Mouse (Mus musculus) layer of hippocampus, adult 18-20 months (tissue): Measurements from ENCODE around the gene Cd22. TPM values are rescaled to one million over a fixed set of nuclear protein-coding genes. Genes with fewer than 3 reads are reported as not detected.
A peak's percentile ranks its signal among the peaks of the same experiment; 100 is the strongest.
"Not testable (repeated sequence)": the region's sequence is repeated elsewhere in the genome, so short reads cannot be mapped to it uniquely, and the experiment has no call there.

Experiments
- DNase-seq, 2 experiments: peaks; one replicate each; pipeline ENCODE4 v3.0.0; 2022; ENCODE audit warnings: low spot score in 2 of 2
- total RNA-seq, 2 experiments: library from RNA; stranded (reverse); gene quantifications; 2 replicates each; pipeline ENCODE4 v1.2.3; 2021

Gene Cd22
- total RNA-seq, 2 experiments from 2014 or later: not detected

DNA sequence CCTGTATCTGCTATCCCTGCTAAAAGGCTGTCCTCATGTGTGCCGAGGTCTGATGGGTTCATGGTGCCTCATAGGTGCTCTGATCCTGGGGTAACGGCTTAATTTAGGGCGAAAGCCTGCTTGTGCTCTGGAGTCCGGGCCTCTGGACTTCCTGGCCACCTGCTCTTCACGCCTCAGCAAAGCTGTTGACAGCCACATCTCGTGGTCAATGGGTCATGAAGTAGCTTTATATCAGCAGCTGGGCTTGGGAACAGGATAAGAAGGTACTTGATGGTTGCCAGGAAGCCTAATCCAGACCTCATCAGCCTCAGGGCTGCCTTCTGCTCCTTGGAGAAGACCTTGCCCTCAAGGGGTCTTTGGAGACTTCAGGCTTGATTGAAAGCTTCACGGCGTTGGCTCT, 16.8 kb downstream of the Cd22 start:
- no peak for DNase-seq

DNA sequence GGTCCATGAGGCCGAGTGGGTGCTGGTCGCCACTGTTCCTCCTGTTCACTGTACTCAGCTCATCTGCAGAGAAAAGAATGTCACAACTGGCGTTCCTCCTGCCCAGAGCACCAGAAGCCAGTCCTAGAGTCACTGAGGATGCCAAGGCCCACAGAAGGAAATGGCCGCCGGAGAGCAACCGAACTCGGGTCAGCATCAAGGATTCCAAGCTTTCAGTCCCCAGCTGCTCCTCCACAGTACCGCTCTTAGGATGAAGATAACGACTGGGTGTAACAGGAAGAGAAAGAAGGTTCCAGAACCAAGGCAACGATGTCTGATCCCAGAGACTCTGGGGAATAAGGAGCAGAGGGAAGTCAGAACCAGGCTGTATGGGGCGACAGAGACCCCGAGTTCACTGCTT, 18.7 kb downstream of the Cd22 start, which contains the start of gene Ffar1:
Ffar1 (minus strand) TSS at position 101 of the 400 bp plus-strand sequence.
- no peak for DNase-seq

DNA sequence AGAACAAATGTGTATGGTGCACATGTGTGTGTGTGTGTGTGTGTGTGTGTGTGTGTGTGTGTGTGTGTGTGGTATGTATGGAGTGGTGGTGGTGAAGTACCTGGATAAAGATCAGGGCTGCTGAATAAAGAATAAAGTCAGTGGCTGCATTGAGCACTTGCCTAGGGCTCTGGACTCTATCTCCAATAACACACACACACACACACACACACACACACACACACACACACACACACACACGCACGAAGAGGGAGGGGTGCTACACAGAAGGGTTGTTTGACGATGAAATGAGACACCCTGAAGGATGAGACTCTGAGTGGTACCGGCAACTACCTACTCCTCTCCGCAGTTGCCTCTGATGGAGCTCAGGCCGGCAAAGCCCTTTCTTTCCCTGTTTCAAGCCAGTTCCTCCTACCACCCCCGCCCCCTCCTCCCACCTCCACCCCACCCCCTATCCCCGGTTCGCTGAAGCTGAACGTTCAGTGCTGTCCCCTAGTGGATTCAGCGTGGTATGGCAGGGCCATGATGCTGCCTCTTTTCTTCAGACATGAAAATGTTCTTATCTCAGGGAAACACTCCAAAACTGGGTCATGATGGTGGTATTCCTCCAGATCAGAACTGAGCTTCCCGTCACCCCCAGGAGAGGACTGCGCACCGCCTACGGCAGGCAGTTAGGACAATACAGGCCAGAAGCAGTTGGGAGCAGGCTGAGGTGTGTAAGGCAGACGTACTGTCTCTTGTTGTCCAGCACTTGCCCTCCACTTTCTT, 20.3 kb downstream of the Cd22 start:
- peak in 1 of 2 experiments; percentile 63 for DNase-seq

DNA sequence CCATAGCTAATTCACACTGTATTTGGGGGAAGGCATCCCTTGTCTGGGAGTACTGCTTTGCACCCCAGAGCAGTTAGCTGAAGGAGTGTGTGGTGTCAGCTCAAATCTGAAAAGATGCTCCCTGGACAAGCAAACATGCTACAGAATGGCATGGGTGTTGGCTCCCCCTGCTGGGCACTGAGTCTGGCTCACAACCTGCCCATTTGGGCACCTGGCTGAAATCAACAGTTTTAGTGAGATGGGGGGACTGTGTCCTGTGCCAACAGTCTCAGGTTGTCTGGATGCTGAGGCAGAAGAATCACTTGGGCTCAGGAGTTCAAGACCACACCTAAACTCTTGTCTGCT, 20.9 kb downstream of the Cd22 start:
- peak; percentile 54 to 81 for DNase-seq

DNA sequence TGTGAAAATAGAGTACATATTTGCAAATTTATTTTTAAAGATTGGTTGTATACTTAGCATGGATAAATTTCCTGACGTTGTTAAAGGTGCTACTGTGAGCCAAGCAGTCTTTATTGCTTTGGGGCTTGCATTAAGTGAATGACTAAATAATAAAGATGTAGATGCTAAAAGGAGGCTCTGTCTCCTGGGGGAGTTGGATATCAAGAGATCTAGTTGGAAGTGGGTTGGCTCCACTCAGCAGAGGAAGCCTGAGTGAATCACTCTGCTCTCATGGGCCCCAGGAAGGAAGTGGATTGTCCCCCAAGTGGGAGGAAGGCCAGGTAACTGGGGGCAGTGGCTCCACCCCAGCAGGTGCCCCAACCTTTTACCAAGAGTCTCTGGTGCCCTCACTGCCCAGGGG, 22.4 kb downstream of the Cd22 start:
- DNase-seq: no peak

DNA sequence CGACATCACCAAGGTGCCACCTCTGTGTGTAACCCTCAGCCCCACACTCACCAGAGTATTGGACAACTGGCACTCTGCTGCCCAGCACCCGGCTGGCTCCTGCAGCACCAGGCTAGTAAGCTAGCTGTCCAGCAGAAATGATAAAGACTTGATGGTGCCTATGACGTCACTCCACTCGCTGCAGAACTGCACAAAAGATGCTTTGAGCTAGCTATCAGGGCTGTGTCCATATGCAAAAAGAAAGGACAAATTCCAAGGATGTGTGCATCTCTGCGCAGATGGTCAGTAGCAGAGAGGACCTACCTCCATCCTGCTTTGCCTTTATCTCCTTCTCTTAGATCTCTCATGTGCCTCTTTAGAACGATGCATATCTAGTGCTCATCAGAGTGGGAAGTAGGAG, 24.1 kb downstream of the Cd22 start, which contains the start of gene Ffar3:
Ffar3 (minus strand) TSS at position 101 of the 400 bp plus-strand sequence.
- DNase-seq: no peak

DNA sequence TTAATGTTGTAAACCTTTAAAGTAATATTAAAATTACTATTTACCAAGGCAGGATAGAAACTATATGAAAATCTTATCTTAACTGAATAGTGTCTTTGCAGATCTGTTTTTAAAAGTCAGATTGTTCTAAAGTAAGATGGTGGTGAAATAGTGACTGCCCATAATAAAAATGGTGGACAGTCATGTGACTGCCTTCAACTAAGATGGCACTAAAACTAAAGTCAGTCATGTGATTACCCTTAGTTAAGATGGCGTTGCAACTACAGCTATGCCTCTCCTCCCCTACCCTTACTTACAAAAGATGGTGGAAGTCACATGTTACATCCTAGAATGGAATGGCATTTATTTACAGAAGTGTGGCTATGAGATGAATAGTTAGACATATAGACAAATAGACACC, 28.7 kb downstream of the Cd22 start:
- DNase-seq: no peak

DNA sequence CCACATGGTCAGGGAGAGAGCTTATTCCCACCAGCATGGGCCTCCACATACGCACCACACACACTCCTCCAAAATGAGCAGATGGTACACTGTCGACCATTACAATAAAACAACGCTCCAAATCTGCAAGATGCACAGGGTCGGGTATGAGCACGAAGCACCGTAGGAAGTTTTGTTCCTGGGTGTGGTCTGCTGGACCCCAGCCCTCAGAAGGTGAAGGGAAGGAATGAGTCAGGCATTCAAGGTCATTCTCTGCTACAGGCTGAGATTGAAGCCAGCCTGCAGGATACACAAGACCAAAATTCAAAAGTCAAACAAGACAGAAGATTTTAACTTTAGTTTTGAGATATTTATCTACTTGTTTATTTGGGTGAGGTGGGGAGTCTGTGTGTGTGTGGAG, 32.2 kb downstream of the Cd22 start:
- DNase-seq: no peak

DNA sequence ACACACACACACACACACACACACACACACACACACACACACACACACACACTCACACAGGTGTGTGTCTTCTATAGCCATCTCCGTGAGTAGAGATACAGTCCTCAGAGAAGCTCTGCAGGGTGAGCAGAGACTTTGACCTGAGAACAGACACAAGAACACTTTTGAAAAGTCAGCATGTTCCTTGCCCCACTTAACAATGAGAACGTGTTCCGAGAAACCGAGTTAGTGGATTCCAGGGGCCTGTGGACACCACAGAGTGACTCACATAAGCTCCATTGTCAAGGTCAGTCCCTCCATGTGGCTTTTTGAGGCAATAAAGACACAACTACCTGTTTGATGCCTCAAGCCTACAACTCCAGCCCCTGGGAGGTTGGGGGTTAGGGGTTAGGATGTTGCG, 32.8 kb downstream of the Cd22 start:
- no peak for DNase-seq

DNA sequence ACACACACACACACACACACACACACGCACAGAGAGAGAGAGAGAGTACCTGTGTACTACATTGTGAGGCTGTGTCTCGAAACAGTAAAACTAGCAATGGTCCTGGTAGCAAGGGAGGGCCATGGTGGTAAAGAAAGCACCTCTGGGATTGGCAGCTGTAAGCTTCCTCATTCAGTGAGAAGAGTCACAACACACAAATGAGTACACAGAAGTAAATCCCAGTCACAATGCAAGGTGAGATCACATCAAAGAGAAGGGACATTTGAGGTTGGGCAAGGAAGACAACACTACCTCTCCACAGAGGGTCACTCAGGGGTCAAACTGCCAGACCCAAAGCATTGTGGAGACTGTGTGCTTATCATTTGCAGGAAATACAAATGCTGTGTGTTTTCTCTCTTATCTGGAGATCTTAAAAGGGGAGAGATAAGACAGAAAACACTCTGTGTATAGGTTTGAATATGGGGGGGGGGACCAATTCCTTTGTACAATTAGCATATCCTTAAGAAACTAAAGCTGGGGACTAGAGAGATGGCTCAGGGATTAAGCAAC, 33.6 kb downstream of the Cd22 start:
- DNase-seq: no peak

DNA sequence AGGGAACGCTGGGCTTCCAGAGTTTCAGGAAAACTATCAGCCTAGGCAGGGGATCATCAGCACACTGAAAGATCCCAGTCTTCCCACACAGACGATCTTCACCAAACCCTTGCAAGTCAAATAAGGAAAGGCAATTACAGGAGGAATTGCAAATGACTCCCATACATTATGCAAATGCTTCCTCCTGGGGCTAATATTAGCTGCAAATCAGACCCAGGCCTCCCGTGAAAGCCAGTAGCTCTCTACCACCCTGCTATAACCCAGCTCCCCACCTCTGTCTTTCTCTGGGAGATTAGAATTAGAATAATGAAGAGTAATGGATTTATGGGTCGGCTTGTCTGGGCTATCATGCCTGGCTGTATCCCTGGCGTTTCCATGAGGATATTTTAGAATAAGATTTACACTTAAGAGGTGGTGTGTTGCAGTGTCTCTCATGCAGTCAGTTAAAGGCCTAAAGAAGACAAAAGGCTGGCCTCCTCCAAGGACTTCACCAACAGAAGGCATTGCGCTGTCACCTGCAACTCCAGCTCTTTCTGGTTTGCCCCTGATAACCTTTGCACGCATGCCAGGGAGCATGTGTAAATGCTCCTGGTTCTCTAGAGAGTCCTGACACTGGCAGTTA, 35.4 kb downstream of the Cd22 start:
- no peak for DNase-seq

DNA sequence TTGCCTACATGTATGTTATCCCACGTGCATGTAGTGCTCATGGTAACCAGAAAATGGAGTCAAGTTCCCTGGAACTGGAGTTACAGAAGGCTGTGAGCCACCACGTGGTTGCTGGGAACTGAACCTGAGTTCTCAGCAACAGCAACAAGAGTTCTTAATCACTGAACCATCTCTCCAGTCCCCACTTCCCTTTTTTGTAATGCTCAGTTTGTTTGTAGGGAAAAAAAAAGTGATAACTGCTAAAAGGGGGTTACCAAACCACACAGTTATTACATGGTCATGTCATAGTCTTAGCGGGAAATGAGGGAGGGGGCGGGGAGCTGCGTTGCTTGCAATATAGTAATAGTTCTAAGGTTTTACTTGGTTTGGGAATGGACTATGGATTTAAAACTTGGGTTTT, 38.0 kb downstream of the Cd22 start:
- DNase-seq: no peak

DNA sequence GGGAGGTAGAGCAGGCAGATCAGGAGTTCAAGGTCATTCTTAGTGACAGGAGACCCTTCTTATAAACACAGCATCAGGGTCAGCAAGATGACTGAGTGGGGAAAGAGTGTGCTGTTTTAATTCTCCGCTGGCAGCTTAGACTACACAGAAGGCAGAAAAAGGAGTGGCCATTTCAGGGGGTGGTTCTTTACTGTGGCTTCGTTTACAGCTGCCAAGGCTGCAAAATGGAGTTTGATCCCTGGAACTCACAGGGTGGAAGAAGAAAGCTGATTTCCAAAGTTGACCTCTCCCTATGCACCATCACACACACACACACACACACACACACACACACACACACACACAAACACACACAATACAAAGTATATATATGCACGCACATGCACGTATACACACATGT, 38.8 kb downstream of the Cd22 start:
- DNase-seq: no peak

DNA sequence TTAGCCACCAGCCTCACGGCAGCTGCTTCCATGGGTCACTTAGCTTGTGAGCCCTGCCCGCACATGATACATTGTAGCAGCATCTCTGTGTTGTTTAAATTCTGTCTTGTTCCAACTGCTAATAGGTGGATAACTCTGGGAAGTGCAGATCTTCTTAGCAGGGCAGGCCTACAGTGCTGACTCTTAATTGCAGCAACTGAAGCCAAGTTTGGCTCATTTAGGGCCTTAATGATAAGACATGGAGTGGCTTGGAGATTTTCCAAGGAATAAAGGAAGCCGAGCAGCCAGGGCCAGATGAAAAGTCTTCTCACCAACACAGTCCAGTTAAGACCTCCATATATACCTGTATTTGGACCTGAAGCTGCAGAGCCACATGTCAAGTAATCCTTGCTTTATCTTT, 39.8 kb downstream of the Cd22 start:
- no peak for DNase-seq

DNA sequence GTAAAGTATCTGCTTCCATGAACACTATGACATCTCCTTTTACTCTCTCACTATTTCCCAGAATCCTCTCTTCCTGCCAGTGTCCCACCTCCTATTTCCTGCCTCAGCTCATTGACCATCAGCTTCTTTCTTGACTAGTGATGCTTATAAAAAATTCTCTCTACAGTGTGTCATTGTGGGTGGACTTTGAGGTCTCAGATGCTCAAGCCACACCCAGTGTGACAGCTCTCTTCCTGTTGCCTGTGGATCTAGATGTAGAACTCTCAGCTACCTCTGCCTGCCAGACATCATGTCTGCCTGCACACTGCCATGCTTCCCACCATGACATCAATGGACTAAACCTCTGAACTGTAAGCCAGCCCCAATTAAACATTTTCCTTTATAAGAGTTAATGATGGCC, 42.9 kb downstream of the Cd22 start:
- no peak for DNase-seq

DNA sequence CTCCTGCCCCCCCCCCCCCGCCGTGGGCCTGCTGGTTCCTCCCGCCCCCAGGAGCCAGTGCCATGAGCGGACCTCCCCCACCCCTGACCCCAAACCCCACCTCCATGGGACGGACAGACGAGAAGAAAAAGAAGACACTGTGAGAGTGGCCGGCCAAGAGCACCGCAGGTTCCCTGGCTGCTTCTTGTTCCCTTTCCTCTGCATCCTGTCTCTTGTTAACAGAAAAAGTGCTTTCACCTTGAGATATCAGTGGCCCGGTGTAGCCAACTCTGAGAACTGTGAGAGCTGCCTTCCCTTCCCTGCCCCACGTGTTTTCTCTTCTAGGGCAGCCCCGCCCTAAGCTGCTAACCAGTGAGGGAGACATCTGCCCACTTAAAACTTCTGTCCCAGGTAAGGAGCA, 47.5 kb downstream of the Cd22 start:
- not testable (repeated sequence) for DNase-seq

DNA sequence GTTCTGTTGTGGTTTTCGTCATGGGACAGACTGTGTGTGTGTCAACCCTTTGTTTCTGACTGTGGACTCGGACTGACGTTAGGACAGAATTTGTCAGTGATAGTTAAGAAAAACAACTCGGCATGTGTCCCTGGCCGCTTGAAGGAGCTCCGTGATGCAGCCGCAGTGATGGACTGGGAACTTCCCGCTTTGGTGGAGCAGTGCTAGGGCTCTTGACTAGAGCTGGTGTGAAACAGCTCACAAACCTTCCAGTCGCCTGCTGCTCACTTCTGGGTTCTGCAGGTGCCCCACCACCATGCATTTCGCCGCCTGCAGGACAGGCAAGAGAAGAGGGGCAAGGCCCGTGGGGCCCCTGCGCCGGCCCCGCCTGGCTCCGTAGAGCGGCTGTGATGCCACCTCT, 47.9 kb downstream of the Cd22 start:
- DNase-seq: no peak

DNA sequence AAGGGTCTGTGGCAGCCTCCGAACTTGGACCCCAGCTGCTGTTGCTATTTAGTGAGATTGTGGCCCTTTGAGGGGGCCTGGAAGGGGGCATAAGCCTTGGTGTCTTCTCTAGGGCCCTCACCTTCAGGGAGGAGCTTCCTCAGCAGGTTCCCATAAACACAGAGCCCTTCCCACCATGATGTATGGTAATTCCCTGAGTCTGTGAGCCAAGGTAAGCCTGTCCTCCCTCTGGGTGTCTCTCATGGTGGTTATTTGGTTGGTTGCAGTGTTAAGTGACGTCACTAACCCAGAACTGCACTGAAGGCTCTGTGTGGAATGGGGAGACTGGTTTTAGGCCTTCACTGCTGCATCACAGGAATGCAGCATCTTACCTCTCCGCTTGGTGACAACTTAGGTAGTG, 50.7 kb downstream of the Cd22 start:
- DNase-seq: no peak

DNA sequence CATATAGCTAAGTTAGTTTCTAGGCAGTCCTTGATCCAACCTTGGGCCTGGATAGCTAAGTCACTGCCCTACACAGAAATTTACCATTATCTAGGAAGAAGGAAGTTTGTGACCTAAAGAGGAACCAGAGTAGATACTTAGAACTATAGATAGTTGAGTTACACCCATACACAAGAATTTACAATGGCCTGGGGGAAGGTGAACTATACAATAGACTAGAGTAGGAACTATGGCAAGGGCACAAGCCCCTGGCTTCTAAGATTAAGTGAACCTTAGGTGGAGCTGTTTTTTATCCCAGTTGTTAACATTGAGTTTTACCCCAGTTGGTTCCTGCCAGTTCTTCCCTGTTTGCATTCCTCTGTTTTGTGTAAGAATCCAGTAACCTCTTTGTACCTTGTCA, 51.3 kb downstream of the Cd22 start:
- DNase-seq: not testable (repeated sequence)

DNA sequence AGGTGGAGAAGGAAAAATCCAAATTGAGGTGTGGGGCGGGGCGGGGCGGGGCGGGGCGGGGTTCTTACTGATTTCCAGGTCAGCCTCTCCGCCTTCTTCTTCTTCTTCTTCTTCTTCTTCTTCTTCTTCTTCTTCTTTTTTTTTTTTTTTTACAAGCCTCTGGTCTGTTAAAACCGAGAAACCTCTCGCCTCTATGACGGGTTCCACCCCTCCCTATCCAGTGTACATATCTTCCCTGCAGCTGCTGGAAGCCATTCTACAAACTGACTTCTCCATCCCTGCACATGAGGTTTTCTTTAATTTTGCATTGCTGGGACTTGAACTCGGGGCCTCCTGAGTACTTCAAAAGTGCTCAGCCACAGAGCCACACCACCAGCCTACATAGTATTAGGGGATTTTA, 53.5 kb downstream of the Cd22 start:
- DNase-seq: no peak

DNA sequence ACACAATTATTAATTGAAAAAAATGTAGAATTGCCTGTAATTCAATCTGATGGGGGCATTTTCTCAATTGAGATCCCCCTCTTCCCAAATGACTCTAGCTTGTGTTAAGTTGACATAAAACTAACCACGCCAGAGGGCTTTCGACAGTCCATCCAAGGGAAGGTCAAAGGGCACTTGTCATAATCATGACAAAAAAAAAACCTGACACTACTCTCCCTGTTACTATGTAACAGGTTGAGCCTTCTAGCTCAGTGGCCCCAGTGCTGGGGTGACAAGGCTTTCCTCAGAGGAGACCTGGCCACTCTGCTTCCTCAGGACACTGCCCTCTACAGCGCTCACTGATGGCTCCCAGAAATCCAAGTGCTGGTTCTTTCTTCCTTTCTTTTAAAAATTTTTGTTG, 55.8 kb downstream of the Cd22 start:
- DNase-seq: no peak

DNA sequence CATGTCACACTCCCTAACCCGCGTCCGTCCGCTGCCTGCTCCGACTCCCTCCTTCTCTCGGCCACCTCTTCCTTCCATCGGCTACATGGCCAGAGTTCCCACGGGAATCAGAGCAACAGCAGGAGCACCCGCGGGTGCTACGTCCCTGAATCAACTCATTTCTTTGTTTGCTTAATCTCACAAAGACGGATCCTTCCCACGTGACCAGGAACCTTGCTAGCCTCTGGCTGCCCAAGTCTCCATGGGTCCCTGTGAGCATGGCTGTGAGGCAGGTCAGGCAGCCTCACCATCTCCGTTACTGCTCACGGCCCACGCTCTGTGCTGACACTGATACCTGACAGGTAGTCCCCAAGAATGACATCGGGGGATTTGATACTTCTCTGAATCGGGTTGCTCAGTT, 56.5 kb downstream of the Cd22 start, which contains the start of gene Ffar2:
Ffar2 (minus strand) TSS at position 101 of the 400 bp plus-strand sequence.
- no peak for DNase-seq

DNA sequence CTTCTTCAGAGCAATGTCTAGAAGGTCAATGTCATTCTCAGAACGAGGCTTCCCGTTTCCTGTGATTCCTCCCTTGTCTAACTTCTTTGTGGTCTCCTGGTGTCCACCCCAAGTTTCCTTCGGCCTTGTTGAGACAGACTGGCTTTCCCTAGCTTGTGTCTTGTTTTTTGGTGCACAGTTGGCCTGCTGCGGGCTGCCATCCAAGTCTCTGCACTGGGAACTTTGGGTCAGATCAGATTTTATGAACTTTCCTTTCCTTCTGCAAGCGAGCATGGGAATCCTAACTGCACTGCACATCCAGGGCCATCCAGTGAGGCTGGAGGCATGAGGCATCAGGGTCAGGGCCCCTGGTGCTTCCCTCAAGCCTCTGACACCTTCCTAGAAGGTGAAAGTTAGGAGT, 58.6 kb downstream of the Cd22 start:
- DNase-seq: no peak
